Mouse (Mus musculus) right cerebral cortex, postnatal 10 days (tissue): ENCODE measurements at regions not wholly inside any gene's neighbourhood (a gene's known extent, or its start where the extent isn't known, plus 50 kb on each side); places are given as distances from the start of the nearest gene placed in this dataset.

Experiments used
- DNase-seq, 2 experiments: peaks; one replicate each; pipeline ENCODE4 v3.0.0; 2021; ENCODE audit warnings: low spot score in 2 of 2

- no peak for DNase-seq
Observed at GRCm38 (mm10) chr15:68375166-68375565, 1874.5 kb upstream of the Lrrc6 start.

GRCm38 (mm10) chr15:68366816-68367215, 1866.1 kb upstream of the Lrrc6 start:
- DNase-seq: no peak

DNA sequence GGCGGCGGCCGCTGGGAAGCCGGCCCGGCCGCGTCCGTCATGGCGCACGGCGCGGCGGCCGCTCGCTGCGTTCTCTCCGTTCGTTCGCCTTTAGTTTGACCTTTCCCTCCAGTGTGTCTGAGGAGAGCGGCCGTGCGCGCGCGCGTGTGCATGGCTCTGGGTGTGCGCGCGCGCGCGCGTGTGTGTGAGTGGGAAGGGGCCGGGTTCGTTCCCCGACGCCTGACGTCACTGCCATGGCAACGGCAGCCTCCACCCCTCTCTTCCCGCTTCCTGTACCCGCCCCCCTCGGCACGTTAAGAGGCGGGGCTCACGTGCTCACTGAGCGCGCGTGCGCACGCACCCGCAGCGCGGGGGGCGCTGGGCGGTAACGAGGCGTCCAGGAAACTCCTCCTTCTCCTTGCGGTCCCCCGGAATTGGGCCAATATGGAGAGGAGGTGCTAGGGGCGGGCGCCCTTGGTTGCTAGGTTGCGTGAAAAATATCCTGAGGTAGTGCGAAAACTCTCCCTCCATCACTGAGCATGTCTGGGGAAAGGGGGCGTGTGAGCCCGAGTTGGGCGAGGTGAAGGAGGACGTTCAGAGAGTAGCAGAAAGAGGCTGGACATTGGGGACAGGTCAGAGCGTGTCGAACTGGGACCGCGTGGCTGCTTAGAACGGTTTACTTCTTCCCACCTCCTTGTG, 1862.5 kb upstream of the Lrrc6 start:
- peak; percentile 99 for DNase-seq

DNA sequence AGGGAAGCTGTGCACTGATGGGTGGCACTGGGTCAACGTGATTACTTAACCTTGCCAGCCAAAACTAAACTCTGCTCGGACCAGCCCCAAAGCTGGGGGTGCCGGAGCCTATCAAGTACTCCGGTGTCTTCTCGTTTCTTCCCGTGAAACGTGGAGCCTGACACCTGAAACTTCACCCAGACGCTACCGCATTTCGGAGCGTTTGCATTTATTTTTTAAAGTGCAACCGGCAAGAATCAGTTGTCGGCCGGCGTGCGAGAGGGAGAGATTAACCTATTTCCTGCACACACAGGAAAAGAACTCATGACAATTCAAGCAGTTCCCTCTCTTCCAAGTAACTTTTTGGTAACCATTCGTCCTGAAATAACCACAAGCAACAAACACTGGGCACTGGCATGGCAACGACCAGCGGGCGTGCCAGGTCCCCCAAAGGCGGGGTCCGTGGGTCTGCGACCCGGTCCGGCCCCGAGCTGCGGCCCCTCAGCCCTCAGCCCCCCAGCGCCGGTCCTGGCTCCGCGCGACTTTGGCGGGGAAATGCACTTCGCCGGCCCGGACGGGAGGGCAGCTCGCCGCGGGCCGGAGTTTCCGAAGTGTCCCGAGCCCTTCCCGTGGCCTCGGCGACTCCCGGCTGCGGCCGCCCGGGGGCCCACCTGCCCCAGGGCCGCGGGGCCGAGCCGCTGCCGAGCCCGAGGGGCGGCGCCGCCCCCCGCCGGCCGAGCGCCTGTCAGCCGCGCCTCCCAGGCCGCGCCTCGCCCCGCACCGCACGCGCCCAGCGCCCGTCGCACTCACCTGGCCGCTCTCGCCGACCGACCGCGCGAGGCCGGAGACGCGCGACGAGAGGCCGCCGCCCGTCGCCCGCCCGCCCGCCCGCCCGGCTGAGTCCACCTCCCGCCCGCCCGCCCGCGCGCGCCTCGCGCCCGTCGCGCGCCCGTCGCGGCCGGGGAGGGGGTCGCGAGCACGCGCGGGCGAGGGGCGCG, 1861.7 kb upstream of the Lrrc6 start:
- DNase-seq: peak; percentile 42 to 49

DNA sequence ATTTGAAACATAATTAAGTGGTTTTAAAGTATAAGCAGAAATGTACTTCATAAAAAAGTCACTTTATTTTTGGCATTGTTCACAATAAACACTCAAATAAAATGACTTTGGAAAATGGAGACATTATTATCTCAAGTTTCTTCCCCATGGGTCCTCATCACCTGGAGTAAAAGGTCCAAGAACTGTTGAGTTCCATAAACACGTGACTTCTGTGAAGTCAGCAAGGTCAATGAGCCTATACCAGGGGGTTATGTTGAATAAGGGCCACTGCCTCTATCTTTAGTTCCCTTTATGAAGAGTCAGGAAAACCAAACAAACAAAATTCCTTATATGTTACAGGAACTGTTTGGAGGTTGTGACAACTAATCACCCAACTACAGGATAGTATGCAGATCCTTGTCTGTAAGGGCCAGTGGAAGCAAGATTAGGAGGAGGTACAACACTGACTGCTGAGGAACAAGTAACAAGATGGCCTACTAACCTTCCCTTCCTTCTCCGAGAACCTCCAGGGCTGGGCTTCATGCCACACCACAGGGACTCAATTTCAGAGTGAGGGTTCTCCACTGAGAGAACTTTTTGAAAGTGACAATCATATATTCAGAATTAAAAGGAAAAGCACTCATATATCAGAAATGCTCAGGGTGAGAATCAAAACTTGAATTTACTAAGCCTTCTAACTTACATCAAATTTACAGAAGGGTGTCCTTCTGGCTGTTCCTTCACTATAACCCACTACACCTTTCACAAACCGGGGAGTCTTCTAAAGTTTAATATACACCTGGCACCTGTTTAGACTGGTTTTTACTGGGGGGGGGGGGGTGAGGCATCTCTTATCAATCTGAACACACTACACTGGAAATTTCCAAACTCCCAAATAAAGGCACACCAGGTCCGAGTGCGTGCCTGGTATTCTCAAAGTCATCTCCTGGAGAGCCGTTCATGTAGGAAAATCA, 1860.5 kb upstream of the Lrrc6 start:
- no peak for DNase-seq

DNA sequence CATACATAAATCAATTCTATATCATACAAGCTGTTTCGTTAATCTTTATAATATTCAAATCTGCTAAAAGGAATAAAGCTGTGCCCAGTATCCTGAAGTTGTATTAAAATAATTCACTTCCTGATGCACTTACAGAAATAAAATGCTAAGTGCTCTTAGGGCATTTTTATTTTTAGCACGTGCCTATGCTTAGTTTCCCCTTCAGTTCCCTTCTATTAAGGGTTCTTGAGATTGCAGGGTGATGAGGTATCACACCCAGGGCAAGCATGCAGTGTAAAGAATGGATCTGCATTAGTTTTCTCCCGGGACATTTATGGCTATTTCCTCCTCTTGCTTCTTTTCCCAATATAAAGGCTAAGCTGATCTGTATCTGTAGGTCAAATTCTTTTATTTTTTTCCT, 1858.8 kb upstream of the Lrrc6 start:
- DNase-seq: no peak

DNA sequence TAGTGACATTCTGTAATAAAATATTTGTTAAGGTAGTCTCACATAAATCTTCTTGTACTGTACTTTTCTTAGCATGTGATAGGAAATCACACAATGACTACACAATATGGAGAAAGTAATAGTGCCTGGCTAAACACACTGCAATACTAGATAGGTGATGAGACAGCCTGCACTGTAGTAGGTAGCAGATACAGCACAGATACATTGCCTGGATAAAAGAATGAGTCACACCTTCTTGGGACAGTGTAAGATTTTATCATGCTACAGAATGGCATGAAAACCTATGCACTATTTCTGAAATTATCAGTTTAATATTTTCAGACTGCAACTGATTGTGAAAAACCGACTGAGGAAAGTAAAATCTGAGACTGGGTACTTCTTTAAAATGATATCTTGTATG, 1855.2 kb upstream of the Lrrc6 start:
- DNase-seq: no peak

DNA sequence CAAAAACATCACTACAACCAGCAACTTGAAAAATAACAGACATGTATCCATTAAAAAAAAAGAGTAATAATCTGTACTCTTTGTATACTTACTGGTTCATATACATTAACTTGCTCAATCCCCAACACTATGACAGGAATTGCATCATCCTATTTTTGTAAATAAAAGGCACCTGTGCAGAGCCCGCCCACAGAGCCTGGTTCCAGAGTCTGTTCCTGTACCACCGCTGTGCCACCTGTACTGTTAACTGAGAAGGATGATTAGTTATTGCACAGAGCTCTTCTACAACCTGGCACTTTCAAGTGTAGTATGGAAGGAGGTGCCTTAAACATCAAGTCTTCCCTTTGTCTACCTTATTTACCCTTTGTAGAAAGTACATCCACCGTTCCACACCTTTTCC, 1843.9 kb upstream of the Lrrc6 start:
- no peak for DNase-seq

GRCm38 (mm10) chr15:68342542-68342941, 1841.8 kb upstream of the Lrrc6 start:
- DNase-seq: no peak

GRCm38 (mm10) chr15:68341056-68341455, 1840.3 kb upstream of the Lrrc6 start:
- no peak for DNase-seq

DNA sequence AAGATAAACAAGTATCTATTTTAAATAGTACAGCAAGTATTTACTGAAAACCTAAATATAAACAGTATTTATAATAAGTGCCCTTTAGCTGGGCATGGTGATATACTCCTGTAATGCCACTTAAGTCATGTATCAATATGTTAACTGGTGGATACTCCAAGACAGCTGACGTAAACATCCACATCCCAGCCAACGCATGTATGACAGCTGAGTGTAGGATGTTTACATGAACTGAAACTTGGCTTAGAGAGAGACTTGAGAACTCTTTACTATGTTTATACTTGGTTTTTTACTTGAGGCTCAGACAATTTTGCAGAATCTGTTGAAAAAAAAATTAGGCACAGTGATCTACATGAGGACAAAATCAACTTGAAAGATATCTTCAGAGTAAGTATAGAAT, 1836.6 kb upstream of the Lrrc6 start:
- no peak for DNase-seq

GRCm38 (mm10) chr15:68335837-68336236, 1835.1 kb upstream of the Lrrc6 start:
- DNase-seq: no peak

DNA sequence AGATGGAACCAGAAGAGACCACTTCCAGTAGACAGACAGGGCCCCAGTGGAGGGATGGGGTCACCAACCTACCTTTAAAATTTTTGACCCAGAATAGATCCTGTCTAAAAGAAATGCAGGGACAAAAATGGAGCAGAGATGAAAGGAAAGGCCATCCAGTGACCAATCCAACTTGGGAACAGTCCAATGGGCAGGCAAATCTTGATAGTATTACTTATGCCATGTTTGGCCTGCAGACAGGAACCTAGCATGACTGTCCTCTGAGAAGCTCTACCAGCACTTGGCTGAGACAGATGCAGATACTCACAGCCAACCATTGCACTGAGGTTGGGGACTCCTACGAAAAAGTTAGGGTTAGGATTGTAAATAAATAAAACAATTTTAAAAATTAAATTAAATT, 1815.4 kb upstream of the Lrrc6 start:
- no peak for DNase-seq
